Mouse (Mus musculus): ENCODE data around the gene Kirrel3. TPM values are rescaled to one million over a fixed set of nuclear protein-coding genes. Genes with fewer than 3 reads are reported as not detected.

The Kirrel3 gene
- polyA plus RNA-seq, 1 experiment from 2014 or later: 0.60 TPM

- Histone ChIP-seq H3K9me3 (ENCODE audit: control insufficient read depth) (no peaks in the 10 kb centered on the region), H3K27ac (ENCODE audit: low read depth, low read length) (no peak overlapping the region), H3K4me3 (ENCODE audit: low read depth, low read length) (no peak overlapping the region), H3K9ac (ENCODE audit: low read depth, low read length) (no peak overlapping the region), H3K36me3 (ENCODE audit: control insufficient read depth, insufficient read depth) (peaks cover 48% of the 10 kb centered on the region), H3K4me2 (replicated peaks; ENCODE audit: low read depth) (no peak overlapping the region), H3K27me3 (replicated peaks; ENCODE audit: control insufficient read depth, insufficient read depth, low read length) (no peaks in the 10 kb centered on the region), H3K4me1 (replicated peaks; ENCODE audit: control insufficient read depth, insufficient read depth, low read length) (peaks cover 5% of the 10 kb centered on the region; the same call in 1 of the 2 replicates)
- TF ChIP-seq CTCF (IDR thresholded peaks at IDR 0.05; ENCODE audit: low read depth): no peak
- WGBS: 79% methylated on average over 11 of the region's 11 CpGs
- ATAC-seq: no peak
Observed at GRCm38 (mm10) chr9:35055528-35056330, 570.0 kb downstream of the Kirrel3 start.

- Histone ChIP-seq H3K27ac (ENCODE audit: low read depth, low read length) (no peak overlapping the region), H3K27me3 (replicated peaks; ENCODE audit: control insufficient read depth, insufficient read depth, low read length) (no peaks in the 10 kb centered on the region), H3K9ac (ENCODE audit: low read depth, low read length) (no peak overlapping the region), H3K9me3 (ENCODE audit: control insufficient read depth) (no peaks in the 10 kb centered on the region), H3K4me1 (replicated peaks; ENCODE audit: control insufficient read depth, insufficient read depth, low read length) (peaks cover 5% of the 10 kb centered on the region; the same call in 1 of the 2 replicates), H3K36me3 (ENCODE audit: control insufficient read depth, insufficient read depth) (peaks cover 39% of the 10 kb centered on the region), H3K4me3 (ENCODE audit: low read depth, low read length) (no peak overlapping the region), H3K4me2 (replicated peaks; ENCODE audit: low read depth) (no peak overlapping the region)
- no peak for ATAC-seq
- no peak for TF ChIP-seq CTCF (IDR thresholded peaks at IDR 0.05; ENCODE audit: low read depth)
- WGBS: 80% methylated on average over 3 of the region's 3 CpGs
Observed at GRCm38 (mm10) chr9:35056611-35057010, 570.9 kb downstream of the Kirrel3 start.

GRCm38 (mm10) chr9:35057631-35058030 is 571.9 kb downstream of the Kirrel3 start:
- Histone ChIP-seq H3K9ac (ENCODE audit: low read depth, low read length) (no peak overlapping the region), H3K4me1 (replicated peaks; ENCODE audit: control insufficient read depth, insufficient read depth, low read length) (peaks cover 5% of the 10 kb centered on the region; the same call in 1 of the 2 replicates), H3K9me3 (ENCODE audit: control insufficient read depth) (no peaks in the 10 kb centered on the region), H3K27me3 (replicated peaks; ENCODE audit: control insufficient read depth, insufficient read depth, low read length) (no peaks in the 10 kb centered on the region), H3K36me3 (ENCODE audit: control insufficient read depth, insufficient read depth) (peaks cover 33% of the 10 kb centered on the region), H3K4me2 (replicated peaks; ENCODE audit: low read depth) (no peak overlapping the region), H3K4me3 (ENCODE audit: low read depth, low read length) (no peak overlapping the region), H3K27ac (ENCODE audit: low read depth, low read length) (no peak overlapping the region)
- 76% methylated on average over 6 of the region's 6 CpGs for WGBS
- no peak for TF ChIP-seq CTCF (IDR thresholded peaks at IDR 0.05; ENCODE audit: low read depth)
- no peak for ATAC-seq

GRCm38 (mm10) chr9:35058186-35058585 is 572.5 kb downstream of the Kirrel3 start:
- Histone ChIP-seq H3K9ac (ENCODE audit: low read depth, low read length) (no peak overlapping the region), H3K4me1 (replicated peaks; ENCODE audit: control insufficient read depth, insufficient read depth, low read length) (peaks cover 5% of the 10 kb centered on the region; the same call in 1 of the 2 replicates), H3K4me3 (ENCODE audit: low read depth, low read length) (no peak overlapping the region), H3K27ac (ENCODE audit: low read depth, low read length) (no peak overlapping the region), H3K9me3 (ENCODE audit: control insufficient read depth) (no peaks in the 10 kb centered on the region), H3K27me3 (replicated peaks; ENCODE audit: control insufficient read depth, insufficient read depth, low read length) (no peaks in the 10 kb centered on the region), H3K36me3 (ENCODE audit: control insufficient read depth, insufficient read depth) (peaks cover 28% of the 10 kb centered on the region), H3K4me2 (replicated peaks; ENCODE audit: low read depth) (no peak overlapping the region)
- no peak for TF ChIP-seq CTCF (IDR thresholded peaks at IDR 0.05; ENCODE audit: low read depth)
- no peak for ATAC-seq
- 67% methylated on average over 4 of the region's 4 CpGs for WGBS

- ATAC-seq: no peak
- no peak overlapping the region for H3K4me2 ChIP-seq (replicated peaks; ENCODE audit: low read depth)
- peaks cover 5% of the 10 kb centered on the region; the same call in 1 of the 2 replicates for H3K4me1 ChIP-seq (replicated peaks; ENCODE audit: control insufficient read depth, insufficient read depth, low read length)
- no peak overlapping the region for H3K27ac ChIP-seq (ENCODE audit: low read depth, low read length)
- no peak for TF ChIP-seq CTCF (IDR thresholded peaks at IDR 0.05; ENCODE audit: low read depth)
- H3K9me3 ChIP-seq (ENCODE audit: control insufficient read depth): no peaks in the 10 kb centered on the region
- WGBS: 88% methylated on average over 2 of the region's 2 CpGs
- no peaks in the 10 kb centered on the region for H3K27me3 ChIP-seq (replicated peaks; ENCODE audit: control insufficient read depth, insufficient read depth, low read length)
- peaks cover 23% of the 10 kb centered on the region for H3K36me3 ChIP-seq (ENCODE audit: control insufficient read depth, insufficient read depth)
- no peak overlapping the region for H3K4me3 ChIP-seq (ENCODE audit: low read depth, low read length)
- no peak overlapping the region for H3K9ac ChIP-seq (ENCODE audit: low read depth, low read length)
Observed at GRCm38 (mm10) chr9:35058596-35059354, 573.1 kb downstream of the Kirrel3 start.

GRCm38 (mm10) chr9:35059881-35060280 is 574.2 kb downstream of the Kirrel3 start:
- ATAC-seq: no peak

More at GRCm38 (mm10) chr9:35059881-35060280, 574.2 kb downstream of the Kirrel3 start:
- Histone ChIP-seq H3K4me1 (replicated peaks; ENCODE audit: control insufficient read depth, insufficient read depth, low read length) (peaks cover 5% of the 10 kb centered on the region; the same call in 1 of the 2 replicates), H3K9me3 (ENCODE audit: control insufficient read depth) (no peaks in the 10 kb centered on the region), H3K4me2 (replicated peaks; ENCODE audit: low read depth) (no peak overlapping the region), H3K27me3 (replicated peaks; ENCODE audit: control insufficient read depth, insufficient read depth, low read length) (no peaks in the 10 kb centered on the region), H3K9ac (ENCODE audit: low read depth, low read length) (no peak overlapping the region), H3K4me3 (ENCODE audit: low read depth, low read length) (no peak overlapping the region), H3K36me3 (ENCODE audit: control insufficient read depth, insufficient read depth) (peaks cover 12% of the 10 kb centered on the region; the same call in 1 of the 2 replicates), H3K27ac (ENCODE audit: low read depth, low read length) (no peak overlapping the region)
- 66% methylated on average over 5 of the region's 5 CpGs for WGBS
- TF ChIP-seq CTCF (IDR thresholded peaks at IDR 0.05; ENCODE audit: low read depth): 0 out of 2 replicates have a peak, but pooled peaks have one; percentile 24
